Comparison of ENCODE assay signal across 9 mouse cellular contexts in genomic region chrX:152368397-152369273, GRCm38 (mm10). TPM values are rescaled to one million over a fixed set of nuclear protein-coding genes. Genes with fewer than 3 reads are reported as not detected.
A peak's percentile ranks its signal among the peaks of the same experiment; 100 is the strongest.
DNase-seq lines count a peak whose midpoint lies in the region; ATAC-seq and TF ChIP-seq lines count a peak whose summit lies in the region.
"Had no signal": no experiment of that assay in that cellular context is flagged by ENCODE, and none has a peak within 500 bp of the region (broad histone marks: within the 10 kb centered on the region; RNA-seq: fewer than 3 reads in every experiment).

Gpr173 (minus strand) TSS chrX:152368704.

- H3K27me3 ChIP-seq in C2C12 (ENCODE audit: control insufficient read depth, insufficient read depth, insufficient read length) = no peaks in the 10 kb centered on the region
- H3K27me3 ChIP-seq in forebrain, embryonic 15.5 days = peaks cover 3% of the 10 kb centered on the region; the same call in 1 of the 2 replicates
- peaks cover 29% of the 10 kb centered on the region for H3K27me3 ChIP-seq in liver, embryonic 15.5 days

- H3K9me3 ChIP-seq in forebrain, embryonic 15.5 days = no peaks in the 10 kb centered on the region
- no peaks in the 10 kb centered on the region for H3K9me3 ChIP-seq in liver, embryonic 15.5 days (replicated peaks)

- WGBS in forebrain, embryonic 15.5 days = 15% methylated on average over 22 of the region's 24 CpGs
- WGBS in liver, embryonic 15.5 days (ENCODE audit: insufficient replicate concordance) = 23% methylated on average over 24 of the region's 24 CpGs

- H3K4me1 ChIP-seq in forebrain, embryonic 15.5 days = peaks cover 27% of the 10 kb centered on the region
- no peaks in the 10 kb centered on the region for H3K4me1 ChIP-seq in liver, embryonic 15.5 days (replicated peaks)

- H3K79me2 ChIP-seq in C2C12 (ENCODE audit: control insufficient read depth, insufficient read depth) = peaks cover 12% of the 10 kb centered on the region

- peak within 1 kb of the TSS; percentile 86 for H3K27ac ChIP-seq in forebrain, embryonic 15.5 days (replicated peaks)
- no peak within 1 kb of the TSS for H3K27ac ChIP-seq in liver, embryonic 15.5 days (replicated peaks)

- intact Hi-C loops in heart, postnatal 10 days (cut with DNase I) = no loop called here

- peak within 1 kb of the TSS; percentile 52 for H3K4me2 ChIP-seq in forebrain, embryonic 15.5 days (replicated peaks)
- peak within 1 kb of the TSS; percentile 30 for H3K4me2 ChIP-seq in liver, embryonic 15.5 days

- H3K9ac ChIP-seq in forebrain, embryonic 15.5 days (replicated peaks) = peak within 1 kb of the TSS; percentile 72
- no peak within 1 kb of the TSS for H3K9ac ChIP-seq in liver, embryonic 15.5 days

- ATAC-seq in forebrain, embryonic 15.5 days (replicated peaks) = peak; percentile 97
- ATAC-seq in liver, embryonic 15.5 days (ENCODE audit: insufficient read depth) = peak; percentile 34; the same call in 1 of the 2 replicates

- H3K79me3 ChIP-seq in C2C12 (ENCODE audit: low read depth) = peaks cover 4% of the 10 kb centered on the region

- peak within 1 kb of the TSS; percentile 40 for H3K4me3 ChIP-seq in C2C12 (ENCODE audit: insufficient read depth, poor library complexity, severe bottlenecking)
- H3K4me3 ChIP-seq in forebrain, embryonic 15.5 days = peak within 1 kb of the TSS; percentile 63
- H3K4me3 ChIP-seq in liver, embryonic 15.5 days (replicated peaks) = peak within 1 kb of the TSS; percentile 14; the same call in 1 of the 2 replicates

- TF ChIP-seq CTCF in C2C12 (IDR thresholded peaks at IDR 0.05; ENCODE audit: control insufficient read depth, insufficient read depth, insufficient read length) = no peak

- H3ac ChIP-seq in C2C12 (ENCODE audit: control insufficient read depth, insufficient read length, low read depth) = peak within 1 kb of the TSS; percentile 76

- DNase-seq in cerebellum, adult 11 months = peak; percentile 62
- DNase-seq in heart, postnatal 10 days = peak; percentile 51 to 53
- DNase-seq in layer of hippocampus, adult 18-20 months (ENCODE audit: low spot score in 2 of 2) = peak; percentile 49 to 63
- DNase-seq in ovary, postnatal 10 days (ENCODE audit: low spot score) = peak; percentile 24
- no peak for DNase-seq in spleen, postnatal 36 days (ENCODE audit: low spot score in 2 of 2)

- H3K36me3 ChIP-seq in C2C12 (ENCODE audit: control insufficient read depth, insufficient read depth) = no peaks in the 10 kb centered on the region
- no peaks in the 10 kb centered on the region for H3K36me3 ChIP-seq in forebrain, embryonic 15.5 days
- H3K36me3 ChIP-seq in liver, embryonic 15.5 days (replicated peaks) = no peaks in the 10 kb centered on the region

TF ChIP-seq in C2C12, 6 proteins besides CTCF, POLR2A, EP300 and RAD21:
- TF ChIP-seq CEBPB (IDR thresholded peaks at IDR 0.05; ENCODE audit: low read depth) = no peak
TF ChIP-seq in C2C12: peak in this region for 0.

RNA-seq across cellular contexts. Expression of gene Gpr173, which starts in this region (rescaled TPM):
- polyA plus RNA-seq in C2C12 (2012; fragmentation: generic; extraction: Trizol) = 4.5 TPM
- 9.2 and 10.4 TPM in 2 replicates for polyA plus RNA-seq in forebrain, embryonic 15.5 days (2015; fragmentation: Nextera tagmentation; extraction: Ambion mirVana)
- 1 to 10 TPM; 2.3 to 2.4 TPM for total RNA-seq in heart, postnatal 10 days (2021)
- total RNA-seq in layer of hippocampus, adult 18-20 months (2021) = 10 to 100 TPM; 12.0 to 14.4 TPM
- 0.03 and 0.12 TPM in 2 replicates for polyA plus RNA-seq in liver, embryonic 15.5 days (2015; fragmentation: Nextera tagmentation; extraction: Ambion mirVana)
- total RNA-seq: MEL had no signal

Comparison
In these comparisons a context has a peak if more than half of its experiments do, and no peak if none do; other contexts are left out.
1. Peak in ATAC-seq, H3K4me3 ChIP-seq and H3K4me2 ChIP-seq in liver, embryonic 15.5 days; RNA of the gene not detected or under 1 TPM.
2. DNase-seq: peak in cerebellum, adult 11 months (single experiment), heart, postnatal 10 days (2 of 2), layer of hippocampus, adult 18-20 months (2 of 2) and ovary, postnatal 10 days (single experiment); none in spleen, postnatal 36 days (0 of 2).
3. Peak in every context shown above with its lines, with median percentiles within 50 percentile points of each other: H3K4me3 ChIP-seq.